Mouse (Mus musculus): ENCODE results near the gene Erich2.
"Not testable (repeated sequence)": the region's sequence is repeated elsewhere in the genome, so short reads cannot be mapped to it uniquely, and the experiment has no call there.

Gene Erich2

GRCm38 (mm10) chr2:70508496-70508895 lies at the start of gene Erich2:
TSS of gene Erich2 (plus strand) at chr2:70508819.
- DNase-seq (ENCODE audit: low spot score in 2 of 2), result no peak

DNA sequence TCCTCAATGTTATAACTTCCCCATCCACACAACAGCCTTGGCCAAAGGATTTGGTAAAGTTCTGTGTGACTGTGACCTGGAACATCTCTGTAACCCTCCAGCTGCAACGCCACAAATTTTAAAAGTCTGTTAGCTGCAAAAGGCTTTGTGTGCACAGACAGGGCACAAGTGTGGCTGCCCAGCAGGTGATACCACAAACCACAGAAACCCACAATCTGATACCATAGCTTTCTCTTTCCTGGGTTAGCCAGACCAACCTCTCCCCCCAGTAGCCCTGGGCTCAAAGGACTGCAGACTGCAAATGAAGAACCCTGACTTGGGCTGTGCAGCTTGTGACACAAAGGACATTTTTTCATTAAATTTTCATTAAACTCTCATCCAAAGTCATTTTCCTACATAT lies 45.0 kb upstream of the Erich2 start:
- no peak for DNase-seq (ENCODE audit: low spot score in 2 of 2)

DNA sequence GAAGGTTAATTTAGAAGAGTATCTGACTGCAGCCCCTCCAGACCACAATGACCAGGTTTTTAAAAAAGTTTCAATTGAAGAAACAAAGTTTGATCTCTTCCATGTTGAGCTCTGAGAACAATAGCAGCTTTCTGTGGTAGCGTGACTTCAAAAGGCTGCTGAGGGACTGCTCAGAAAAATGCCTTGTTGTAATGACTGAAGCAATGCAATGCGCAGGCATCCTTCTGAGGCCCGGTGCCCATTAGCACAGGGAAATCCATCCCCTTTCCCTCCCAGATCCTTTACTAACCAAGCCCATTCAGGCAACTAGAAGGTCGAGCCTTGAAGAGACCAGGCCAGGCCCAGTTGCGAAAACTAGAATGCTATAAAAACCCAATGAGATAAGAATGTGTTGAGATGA lies 37.5 kb upstream of the Erich2 start:
- no peak for DNase-seq (ENCODE audit: low spot score in 2 of 2)

DNA sequence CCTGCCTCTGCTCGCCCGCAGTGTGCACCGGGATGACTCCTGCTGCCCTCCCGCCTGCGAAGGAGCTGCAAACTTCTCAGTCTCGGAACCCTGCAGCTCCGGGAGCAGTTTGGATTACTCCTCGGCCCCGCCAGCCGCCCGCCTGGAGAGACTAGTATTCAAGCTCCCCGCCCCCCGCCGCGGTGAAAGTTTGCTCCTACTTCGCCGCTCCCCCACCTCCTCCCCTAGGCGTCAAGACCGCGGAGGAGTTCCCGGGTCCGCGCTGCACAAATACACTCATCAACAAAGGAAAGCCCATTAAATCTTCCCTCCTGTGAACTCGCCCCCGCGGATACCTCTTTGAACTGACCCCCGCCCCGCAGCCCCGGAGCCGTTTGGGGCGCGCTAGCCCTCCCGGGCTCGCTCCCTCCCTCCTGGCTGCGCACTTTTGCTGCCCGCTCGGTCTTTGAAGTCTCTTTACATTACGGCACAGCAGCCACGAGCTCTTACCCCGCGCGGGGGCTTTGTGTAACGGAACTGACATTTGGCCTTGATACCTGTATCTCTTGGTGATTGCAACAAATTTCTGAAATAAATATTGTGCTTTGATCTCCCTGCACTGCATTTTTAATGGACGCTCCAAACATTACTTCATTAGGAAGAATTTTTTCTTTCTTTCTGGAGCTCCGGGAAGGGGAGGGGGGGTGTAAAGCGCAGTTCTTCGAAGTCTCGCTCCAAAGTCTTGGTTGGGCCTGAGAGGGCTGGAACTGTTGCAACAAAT lies 36.6 kb upstream of the Erich2 start:
- no peak for DNase-seq (ENCODE audit: low spot score in 2 of 2)

- no peak for DNase-seq (ENCODE audit: low spot score in 2 of 2)
Observed at GRCm38 (mm10) chr2:70497715-70498318, 10.8 kb upstream of the Erich2 start.

- DNase-seq (ENCODE audit: low spot score in 2 of 2), result no peak
Observed at GRCm38 (mm10) chr2:70503436-70503835, 5.2 kb upstream of the Erich2 start.

DNA sequence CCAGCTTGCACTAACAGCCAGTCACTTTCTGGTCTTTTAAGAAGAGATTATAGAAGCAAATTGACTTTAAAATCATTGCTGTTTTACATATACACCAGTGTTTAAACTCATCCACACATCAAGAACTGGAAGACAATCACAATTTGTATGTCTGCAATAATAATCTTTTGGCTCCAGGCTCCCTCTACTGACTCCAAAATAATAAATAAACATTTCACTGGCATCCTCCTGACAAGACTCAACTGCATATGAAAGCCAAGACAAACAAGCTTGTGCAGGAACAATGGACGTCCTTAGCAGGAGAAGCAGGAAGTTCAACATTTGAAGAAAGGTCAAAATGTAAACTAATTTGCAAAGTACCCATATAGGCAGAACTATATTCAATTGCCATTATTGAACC lies 3.4 kb upstream of the Erich2 start:
- no peak for DNase-seq (ENCODE audit: low spot score in 2 of 2)

DNA sequence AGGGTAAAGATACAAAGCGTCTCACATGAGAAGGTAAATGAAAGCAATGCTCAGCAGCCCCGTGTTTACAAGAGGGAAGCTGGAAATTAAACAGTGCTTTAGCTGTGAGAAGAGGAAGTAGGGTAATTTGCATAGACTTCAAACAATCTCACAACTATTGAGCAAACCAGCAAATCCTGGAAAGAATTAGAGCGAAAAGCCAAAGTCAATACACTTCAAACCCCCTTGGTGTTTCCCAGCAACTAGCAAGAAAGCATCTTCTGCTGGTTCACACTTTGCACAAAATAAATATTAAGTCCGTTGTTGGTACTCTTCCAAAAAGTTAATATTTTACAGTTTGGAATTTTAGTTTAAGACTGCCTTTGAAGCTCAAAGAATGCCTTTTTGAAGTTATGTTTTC lies 2.7 kb upstream of the Erich2 start:
- no peak for DNase-seq (ENCODE audit: low spot score in 2 of 2)

GRCm38 (mm10) chr2:70506372-70506771 lies 2.2 kb upstream of the Erich2 start:
- no peak for DNase-seq (ENCODE audit: low spot score in 2 of 2)

GRCm38 (mm10) chr2:70509021-70509632 lies 508 bp downstream of the Erich2 start:
- peak; percentile 38 to 57 for DNase-seq (ENCODE audit: low spot score in 2 of 2)

GRCm38 (mm10) chr2:70538283-70538682 lies 29.7 kb downstream of the Erich2 start:
- DNase-seq (ENCODE audit: low spot score in 2 of 2), result not testable (repeated sequence)

- DNase-seq (ENCODE audit: low spot score in 2 of 2), result no peak
Observed at GRCm38 (mm10) chr2:70550671-70551070, 42.1 kb downstream of the Erich2 start.

- DNase-seq (ENCODE audit: low spot score in 2 of 2), result no peak
Observed at GRCm38 (mm10) chr2:70551446-70551845, 42.8 kb downstream of the Erich2 start.

DNA sequence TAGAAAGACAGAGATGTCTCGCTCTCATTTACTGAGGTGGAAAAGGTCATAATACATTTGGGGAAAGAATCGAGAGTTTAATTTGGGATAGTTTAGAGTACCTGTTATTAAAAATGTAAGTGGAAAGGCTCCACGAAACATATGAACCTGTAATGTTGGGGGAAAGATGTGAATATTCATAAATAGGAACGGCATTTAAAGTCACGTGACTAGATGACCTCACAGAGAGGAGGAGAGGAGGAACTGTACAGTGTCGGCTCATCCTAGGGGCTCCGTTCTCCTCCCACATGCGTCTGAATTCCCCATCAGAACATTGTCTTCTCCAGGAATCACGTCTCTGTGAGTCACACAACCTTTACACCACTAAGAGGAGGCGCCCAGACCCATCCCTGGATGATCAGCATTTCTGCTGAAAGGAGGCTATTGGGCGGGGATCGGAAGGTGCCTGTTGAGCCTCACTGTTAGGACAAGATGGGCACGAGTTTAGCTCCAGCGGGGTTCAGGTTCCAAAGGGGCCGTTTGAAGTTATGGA lies 43.5 kb downstream of the Erich2 start:
- DNase-seq (ENCODE audit: low spot score in 2 of 2), result no peak

DNA sequence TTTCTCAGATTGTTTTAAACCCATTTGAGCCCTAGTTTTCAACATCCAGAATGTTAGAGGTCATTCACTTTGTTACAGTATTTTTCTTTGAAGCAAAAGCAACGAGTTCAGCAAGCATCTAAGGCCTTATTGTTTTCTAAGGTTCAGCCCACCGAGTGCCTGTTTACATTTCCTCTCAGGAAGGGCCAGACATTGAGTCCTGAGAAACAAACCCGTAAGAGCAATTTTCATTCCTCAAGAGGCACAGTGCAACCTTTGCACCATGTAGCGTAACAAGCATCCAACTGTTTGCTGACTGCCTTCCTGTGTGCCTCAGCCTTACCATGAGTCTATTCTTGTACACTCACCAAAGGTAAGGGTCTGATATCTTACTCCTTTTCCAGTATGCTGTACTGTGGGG lies 44.2 kb downstream of the Erich2 start, which contains the start of gene Gad1:
Gad1 (plus strand) TSS at position 301 of the 400 bp plus-strand sequence.
- no peak for DNase-seq (ENCODE audit: low spot score in 2 of 2)

- no peak for DNase-seq (ENCODE audit: low spot score in 2 of 2)
Observed at GRCm38 (mm10) chr2:70553826-70554225, 45.2 kb downstream of the Erich2 start.

DNA sequence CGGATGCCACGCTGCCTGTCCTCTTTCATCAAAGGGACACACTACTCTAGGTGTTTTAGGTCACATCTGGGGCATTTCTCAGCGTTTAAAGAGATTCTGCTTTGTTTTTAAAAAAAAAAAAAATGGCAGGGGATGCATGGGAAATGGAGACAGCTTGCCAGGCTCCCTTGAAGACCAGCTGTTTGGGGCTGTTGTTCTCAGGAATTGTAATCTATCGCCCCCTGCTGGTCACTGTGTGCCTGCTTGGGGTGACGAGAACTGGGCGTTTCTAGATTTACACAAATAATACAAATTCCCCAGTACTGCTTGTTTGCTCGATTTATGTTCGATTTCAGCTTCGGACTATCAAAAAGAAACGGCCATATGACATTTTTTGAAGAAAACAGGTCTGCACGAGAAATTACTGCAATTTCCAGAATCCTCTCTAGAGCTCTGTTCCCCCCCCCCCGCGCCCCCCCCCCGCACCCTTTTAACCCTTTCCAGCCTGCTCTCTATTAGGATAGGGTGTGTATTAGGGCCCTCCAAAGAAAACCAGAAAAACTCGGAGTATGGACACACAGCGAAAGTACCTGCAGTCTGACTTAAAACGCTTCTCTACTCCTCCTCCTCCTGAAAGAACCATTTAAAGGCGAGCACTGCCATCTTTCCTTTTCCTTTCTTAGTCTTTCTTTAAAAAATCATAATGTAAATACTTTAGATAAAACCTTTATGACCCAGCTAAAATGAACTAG lies 49.7 kb downstream of the Erich2 start:
- DNase-seq (ENCODE audit: low spot score in 2 of 2), result peak; percentile 46 to 66

DNA sequence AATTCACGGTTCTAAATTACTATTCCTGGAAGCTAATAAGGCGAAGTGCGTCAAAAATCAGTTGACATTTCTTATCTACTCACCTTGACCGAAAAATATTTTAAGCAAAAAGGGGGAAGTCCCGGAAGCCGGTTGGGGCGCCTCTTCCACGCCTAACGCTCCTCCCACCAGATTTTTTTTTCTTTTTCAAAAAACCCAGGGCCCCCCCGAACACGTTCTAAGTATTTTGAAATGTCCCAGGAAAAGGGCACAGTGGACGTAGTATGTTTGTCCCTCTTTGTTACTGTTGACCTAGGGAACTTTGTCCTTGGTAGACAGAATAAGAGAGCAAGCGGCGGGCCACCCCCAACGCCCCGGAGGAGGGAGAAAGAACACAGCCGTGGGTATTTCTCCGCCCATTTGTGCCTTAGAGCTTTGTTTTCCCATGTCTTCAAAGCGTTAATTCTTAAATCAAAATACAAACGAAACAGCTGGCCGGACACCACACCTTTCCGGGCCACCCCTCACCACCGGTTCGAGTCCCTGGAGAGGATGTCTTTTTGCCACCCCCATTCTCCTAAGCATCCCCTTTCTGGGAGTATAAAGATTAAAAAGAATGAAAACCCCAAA lies 50.3 kb downstream of the Erich2 start:
- DNase-seq (ENCODE audit: low spot score in 2 of 2), result no peak

GRCm38 (mm10) chr2:70559520-70559919 lies 50.9 kb downstream of the Erich2 start:
- DNase-seq (ENCODE audit: low spot score in 2 of 2), result peak; percentile 18 to 31

GRCm38 (mm10) chr2:70561077-70561795 lies 52.6 kb downstream of the Erich2 start:
- peak in 1 of 2 experiments; percentile 10 for DNase-seq (ENCODE audit: low spot score in 2 of 2)

DNA sequence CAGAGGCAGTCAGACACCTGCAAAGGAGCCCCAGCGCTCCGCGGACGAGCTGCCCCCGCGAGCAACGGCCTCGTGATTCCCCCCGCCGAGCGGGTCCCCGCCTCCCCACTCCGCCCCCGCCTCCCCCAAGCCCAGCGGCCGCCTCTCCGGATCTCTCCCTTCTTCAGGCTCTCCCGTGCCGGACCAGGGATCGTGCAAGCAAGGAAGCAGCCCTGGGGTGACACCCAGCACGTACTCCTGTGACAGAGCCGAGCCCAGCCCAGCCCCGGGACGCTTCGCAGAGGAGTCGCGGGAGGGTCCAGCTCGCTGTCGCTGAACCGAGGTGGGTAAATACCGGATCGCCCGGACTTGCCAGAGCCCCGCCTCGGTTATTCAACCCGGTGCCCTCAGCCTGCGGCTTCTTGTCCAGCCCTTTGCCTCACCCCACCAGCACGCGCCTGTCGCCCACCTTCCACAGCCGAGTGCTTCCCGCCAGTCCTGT lies 53.4 kb downstream of the Erich2 start:
- no peak for DNase-seq (ENCODE audit: low spot score in 2 of 2)
